Mouse (Mus musculus) 416B (cell line): Measurements from ENCODE around the gene Gemin7.

Experiments
- DNase-seq: peaks from one replicate; pipeline ENCODE4 v3.0.0; 2011; ENCODE audit warnings: low read depth

Gene Gemin7

GRCm38 (mm10) chr7:19577141-19577852 lies at the start of gene Gemin7, which contains the start of gene Zfp296:
TSS of gene Gemin7 (minus strand) at chr7:19577595.
TSS of gene Zfp296 (plus strand) at chr7:19577287.
- DNase-seq = peak; percentile 71

- DNase-seq = no peak
Measured at GRCm38 (mm10) chr7:19623433-19623832, 46.0 kb upstream of the Gemin7 start.

- no peak for DNase-seq
Measured at GRCm38 (mm10) chr7:19622241-19622640, 44.8 kb upstream of the Gemin7 start.

- DNase-seq = no peak
Measured at GRCm38 (mm10) chr7:19620811-19621210, 43.4 kb upstream of the Gemin7 start.

- peak; percentile 76 for DNase-seq
Measured at GRCm38 (mm10) chr7:19619004-19619801, 41.8 kb upstream of the Gemin7 start.

DNA sequence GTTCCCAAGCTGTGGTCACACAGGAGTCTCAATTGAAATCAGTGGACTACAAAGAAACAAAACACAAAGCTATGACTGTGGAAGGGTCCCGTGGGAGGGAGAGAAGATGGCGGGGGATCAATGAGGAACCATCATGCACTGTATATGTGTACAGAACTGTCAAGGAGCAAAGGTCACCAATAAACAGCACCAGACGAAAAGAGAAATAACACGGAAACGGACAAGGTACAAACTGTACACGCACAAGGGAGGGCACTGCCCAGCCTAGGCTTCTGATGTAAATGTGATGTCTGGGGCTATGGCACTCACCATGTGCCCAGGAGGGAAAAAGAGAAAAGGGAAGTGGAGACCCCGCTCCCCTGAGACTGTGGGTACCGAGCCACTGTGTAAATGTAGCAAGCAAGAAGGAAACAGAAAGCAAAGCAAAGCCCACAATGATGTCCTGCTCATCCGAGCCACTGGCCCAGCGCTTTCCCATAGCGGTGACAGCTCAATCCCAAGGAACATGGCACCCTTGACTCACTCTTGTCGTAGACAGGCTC lies 37.7 kb upstream of the Gemin7 start:
- no peak for DNase-seq

DNA sequence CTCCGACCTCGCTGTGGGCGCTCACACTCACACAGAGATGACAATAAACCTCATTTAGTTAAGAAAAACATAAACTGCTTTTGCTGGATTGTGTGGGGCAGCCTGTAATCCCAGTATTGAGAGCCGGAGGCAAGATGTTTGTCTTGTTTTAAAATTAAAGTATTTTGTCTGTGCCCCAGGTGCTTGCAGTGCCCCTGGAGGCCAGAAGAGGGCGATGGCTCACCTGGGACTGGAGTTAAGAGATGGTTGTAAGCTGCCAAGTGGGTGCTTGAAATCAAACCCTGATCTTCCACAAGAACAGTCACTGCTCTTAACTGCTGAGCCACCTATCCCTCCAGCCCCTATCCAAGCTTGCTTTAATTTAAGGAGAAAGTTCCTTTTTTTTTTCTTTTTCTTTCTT lies 33.6 kb upstream of the Gemin7 start:
- DNase-seq = no peak

- no peak for DNase-seq
Measured at GRCm38 (mm10) chr7:19609641-19610332, 32.4 kb upstream of the Gemin7 start.

DNA sequence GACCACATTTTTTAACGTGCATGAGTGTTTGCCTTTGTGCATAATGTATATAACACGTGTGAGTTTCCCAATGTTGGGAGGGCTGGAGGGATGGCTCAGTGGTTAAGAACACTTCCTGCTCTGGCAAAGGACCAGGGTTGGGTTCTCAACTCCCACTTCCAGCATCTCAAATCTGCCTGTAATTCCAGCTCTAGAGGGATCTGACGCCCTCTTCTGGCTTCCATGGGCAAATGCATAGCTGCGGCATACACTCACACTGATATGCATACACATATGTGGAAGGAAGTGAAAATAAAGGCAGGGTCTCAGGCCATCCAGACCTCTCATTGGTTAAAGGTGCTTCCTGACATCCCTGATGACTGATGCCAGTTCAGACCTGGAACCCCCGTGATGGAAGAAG lies 29.9 kb upstream of the Gemin7 start:
- no peak for DNase-seq

GRCm38 (mm10) chr7:19604606-19605214 lies 27.3 kb upstream of the Gemin7 start:
- peak; percentile 18 for DNase-seq

DNA sequence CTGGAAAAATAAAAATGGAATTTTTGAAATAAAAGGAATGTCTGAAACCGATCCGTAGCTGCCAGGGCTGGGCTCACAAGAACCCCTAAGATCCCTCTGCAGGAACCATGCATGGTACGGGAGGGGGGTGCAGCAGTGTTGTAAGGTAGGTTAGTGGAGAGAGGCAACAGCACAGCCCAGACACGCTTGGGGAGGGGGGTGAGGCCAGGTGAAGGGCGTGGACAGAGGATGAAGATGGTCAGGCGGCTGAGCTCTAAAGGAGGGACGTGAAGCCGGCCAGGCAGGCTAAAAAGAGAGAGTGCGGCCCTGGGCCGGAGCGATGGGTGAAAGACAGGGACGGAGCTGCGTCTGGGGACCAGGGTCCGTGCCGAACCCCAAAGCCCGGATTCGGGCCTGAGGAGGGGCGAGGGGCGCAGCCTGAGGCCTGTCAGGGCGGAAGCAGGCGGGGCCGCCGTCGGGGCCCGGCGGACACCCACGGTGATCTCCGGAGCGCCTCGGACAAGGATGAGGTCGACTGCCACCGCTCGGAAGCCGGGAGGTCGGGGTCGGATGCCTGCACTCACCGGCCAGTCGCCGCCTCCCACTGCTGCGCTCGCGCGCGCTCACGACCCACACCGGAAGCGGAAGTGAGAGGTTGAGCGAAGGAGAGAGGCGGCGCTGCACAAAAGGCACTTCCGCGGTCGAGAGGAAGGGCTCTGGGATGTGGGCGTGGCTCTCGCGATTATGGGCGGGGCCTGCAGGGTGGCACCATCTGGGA lies 26.6 kb upstream of the Gemin7 start, which contains the start of gene Clasrp:
Gene Clasrp, minus strand, starts transcription at position 638 of the 757 bp plus-strand sequence.
- peak; percentile 96 for DNase-seq

DNA sequence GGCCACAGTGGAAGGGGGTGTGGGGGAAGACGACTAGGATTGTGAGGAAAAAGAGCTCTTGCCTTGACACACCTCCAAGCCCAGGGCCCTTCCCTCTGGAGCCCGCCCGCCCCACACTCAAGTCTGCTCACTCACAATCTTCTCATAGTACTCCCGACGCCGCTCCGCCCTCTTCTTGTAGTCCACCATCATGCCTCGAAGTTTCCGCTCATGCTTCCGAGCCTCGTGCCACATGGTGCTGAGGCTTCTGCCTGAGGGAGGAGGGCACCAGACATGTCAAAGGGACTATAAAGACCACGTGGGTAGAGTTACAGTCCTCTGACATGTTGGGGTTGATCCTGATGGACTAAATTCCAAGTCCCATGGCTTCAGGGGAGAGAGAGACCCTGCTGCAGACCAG lies 25.7 kb upstream of the Gemin7 start:
- DNase-seq = no peak

DNA sequence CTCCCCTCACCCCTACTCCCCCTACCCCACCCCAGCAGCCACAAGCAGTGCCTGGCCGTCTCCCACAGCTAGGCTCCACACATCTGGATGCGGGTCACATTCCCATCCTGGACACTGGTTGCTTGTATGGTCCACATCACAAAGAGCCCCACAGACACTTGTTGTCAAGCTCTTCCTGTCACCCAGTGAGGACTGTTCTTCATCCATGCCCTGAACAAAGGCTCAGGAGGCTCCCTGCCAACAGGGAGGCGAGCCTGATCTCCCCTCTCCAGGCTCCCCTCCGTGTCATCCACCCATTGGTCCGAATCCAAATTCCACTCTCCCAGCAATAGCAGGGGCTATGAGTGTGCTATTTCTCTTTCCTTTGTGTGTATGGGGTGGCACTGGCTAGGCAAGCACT lies 23.2 kb upstream of the Gemin7 start:
- no peak for DNase-seq

- no peak for DNase-seq
Measured at GRCm38 (mm10) chr7:19593061-19593730, 15.8 kb upstream of the Gemin7 start.

DNA sequence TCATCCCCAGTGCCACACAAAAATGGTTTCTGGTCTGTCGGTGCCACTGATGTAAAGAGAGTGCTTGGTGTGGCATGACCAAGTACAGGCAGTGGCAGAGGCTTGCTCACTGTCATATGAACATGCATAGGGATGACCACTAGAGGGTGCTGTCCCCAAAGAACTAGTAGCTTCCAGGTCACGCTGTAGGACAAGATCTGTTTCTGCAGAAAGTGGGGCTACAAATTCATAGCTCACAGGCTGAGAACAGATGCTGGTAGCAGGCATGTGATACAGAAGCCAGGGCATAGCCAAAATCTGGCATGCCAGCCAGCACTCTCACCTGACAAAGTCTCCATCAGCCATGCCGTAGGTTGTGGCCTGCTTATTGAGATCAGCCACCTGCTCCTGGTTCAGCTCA lies 12.5 kb upstream of the Gemin7 start:
- peak; percentile 88 for DNase-seq

DNA sequence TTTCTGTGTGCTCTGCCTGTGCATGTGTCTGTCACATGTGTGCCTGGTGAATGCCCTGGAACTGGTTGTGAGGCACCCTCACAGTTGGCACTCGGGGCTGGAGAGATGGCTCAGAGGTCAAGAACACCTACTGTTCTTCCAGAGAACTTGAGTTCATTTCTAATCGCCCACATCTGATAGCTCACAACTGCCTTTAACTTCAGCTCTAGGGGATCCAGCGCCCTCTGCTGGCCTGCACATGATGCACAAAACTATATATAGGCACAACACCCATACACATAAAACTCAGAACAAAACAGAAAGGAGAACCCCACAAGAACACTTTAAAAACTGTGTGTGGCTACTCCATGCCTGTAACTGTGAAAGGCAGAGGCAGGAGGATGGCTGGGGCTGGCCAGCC lies 11.8 kb upstream of the Gemin7 start:
- DNase-seq = peak; percentile 77

DNA sequence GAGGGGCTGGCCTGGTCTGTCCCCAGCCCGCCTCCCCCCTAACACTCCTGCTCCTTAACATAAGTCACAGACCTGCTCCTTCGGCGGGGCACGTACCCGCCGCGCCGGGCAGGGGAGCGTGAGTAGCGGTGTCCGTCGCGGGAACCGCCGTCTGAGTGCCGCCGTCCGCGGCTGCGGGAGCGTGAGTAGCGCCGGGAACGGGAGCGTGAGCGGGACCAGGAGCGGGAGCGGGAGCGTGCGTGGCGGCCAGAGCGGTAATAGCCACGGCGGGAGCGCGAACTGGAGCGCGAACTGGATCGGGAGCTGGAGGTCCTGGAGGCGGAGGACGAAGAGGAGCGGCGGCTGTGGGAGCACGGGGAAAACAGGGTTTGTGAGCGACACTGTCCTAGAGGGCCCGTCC lies 8.9 kb upstream of the Gemin7 start:
- DNase-seq = no peak

DNA sequence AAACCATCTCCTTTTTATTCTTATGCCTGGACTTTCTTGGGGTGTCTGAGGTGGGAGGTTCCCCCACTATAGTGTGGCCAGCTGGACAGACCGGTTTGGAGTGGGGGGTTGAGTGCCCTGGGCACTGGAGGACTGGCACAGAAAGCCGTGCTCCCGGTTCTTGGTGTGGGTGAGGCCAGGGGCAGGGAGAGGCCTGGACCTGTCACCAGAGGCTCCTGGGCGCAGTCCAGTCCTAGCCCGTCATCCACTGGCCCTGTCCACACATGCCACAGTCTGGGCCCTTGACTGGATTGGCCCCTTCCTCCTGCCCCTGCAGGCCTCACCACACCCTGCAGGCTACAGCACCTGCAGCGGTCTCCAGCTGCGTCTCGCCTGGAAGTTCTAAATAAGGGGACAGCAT lies 3.2 kb upstream of the Gemin7 start:
- DNase-seq = no peak

GRCm38 (mm10) chr7:19579751-19580150 lies 2.4 kb upstream of the Gemin7 start:
- DNase-seq = no peak

DNA sequence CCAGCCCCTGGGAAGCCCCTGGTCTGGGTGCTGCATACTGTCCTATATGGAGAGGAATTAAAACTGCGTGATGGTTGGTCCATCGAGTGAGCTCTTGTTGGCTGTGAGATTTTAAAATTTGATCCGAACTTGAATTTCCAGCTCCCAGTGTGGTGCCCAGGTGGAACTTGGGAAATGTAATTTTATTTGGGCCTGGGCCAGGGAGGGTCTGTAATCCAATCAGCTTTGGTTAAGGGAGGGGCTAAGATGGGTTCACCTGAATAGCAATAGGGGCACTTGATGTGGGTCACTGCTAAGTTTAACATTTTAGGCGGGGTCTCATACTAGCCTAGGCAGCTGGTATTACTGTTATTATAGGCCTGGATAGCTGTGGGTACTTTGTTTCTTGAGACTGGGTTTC lies 1.0 kb upstream of the Gemin7 start:
- DNase-seq = no peak
